Mouse (Mus musculus): ENCODE measurements around the gene Chd1l.

The Chd1l gene

DNA sequence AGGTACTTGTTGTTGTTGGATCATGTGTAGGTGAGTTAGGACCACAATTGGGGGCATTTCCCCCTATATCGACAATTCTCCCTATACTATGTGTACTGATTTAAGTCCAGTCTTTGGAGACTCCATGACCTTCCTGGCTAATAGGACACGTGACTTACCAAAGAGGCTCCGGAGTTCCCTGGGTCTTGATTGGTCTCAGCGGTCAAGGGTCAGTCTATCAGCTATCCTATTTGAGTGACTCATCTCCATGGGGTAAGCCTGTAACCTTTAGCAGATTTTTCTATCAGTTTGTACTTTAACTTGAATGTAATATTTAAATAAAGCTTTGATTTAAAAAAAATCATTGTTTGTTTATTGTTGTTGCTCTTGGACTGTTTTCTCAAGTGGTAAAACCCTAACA lies 10.7 kb upstream of the Chd1l start:
- in situ Hi-C loops (cut with MboI; ENCODE audit: unreplicated experiment in 2 of 2) = no loop called here

DNA sequence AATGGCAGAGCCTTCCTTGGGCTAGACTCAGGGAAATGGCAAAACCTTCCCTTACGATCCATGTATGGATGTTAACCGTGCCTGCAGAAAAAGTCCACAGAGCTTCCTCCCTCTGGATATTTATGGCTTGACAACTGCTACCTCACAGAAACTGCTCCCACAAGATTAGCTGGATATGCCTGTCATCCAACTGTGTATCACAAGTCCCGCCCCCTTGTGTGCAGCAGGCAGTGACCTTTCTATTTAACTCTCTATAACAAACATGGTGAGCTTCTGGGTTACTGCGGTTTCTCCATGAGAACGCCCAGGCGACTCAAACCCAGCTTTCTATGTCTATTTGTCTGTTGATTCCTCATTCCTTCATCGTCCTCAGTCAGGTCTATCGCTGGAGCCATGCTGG lies 7.9 kb upstream of the Chd1l start:
- in situ Hi-C loops (cut with MboI; ENCODE audit: unreplicated experiment in 2 of 2) = no loop called here

DNA sequence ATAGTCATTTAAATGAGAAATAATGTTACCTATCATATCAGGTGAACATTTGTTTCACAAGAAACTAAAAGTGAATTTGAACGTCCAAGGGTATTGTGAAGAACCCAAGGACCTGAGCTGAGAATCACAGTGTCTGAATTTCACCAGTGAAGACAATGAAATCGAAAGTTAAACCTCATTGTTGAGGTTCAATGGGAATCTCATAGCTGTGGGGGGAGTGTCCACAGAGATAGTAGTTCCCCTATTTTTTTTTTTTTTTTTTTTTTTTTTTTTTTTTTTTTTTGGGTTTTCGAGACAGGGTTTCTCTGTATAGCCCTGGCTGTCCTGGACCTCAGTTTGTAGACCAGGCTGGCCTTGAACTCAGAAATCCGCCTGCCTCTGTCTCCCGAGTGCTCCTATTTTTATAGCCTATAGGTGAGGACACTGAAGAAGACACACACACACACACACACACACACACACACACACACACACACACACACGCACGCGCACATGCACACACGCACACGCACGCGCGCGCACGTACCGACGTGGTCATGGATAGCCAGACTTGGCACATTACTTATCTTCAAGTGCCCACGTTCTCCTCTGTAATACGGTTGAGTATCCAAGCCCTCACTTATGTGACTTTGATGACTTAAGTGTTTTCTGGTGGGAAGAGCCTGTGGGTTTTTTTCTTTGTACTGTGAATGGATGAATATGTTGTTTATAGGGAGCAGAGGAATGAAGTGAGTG lies 7.3 kb upstream of the Chd1l start:
- in situ Hi-C loops (cut with MboI; ENCODE audit: unreplicated experiment in 2 of 2) = no loop called here

DNA sequence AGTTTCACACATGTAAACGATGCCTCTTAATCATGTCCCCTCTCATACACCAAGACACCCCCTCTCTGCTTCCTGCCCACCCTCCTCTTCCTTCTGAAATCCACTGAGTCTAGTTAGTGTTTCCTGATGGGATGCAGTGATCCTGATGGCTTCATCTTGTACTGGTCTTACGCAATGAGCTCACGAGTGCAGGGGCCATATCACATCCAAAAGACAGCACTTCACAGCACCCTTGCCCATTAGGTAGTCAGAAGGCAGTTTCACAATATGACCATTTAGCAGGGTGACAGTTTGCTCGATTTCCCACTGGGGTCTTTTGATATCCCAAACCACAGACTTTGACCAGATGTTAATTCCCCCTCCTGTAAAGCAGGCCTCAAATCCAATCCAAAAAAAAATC lies 5.9 kb upstream of the Chd1l start:
- in situ Hi-C loops (cut with MboI; ENCODE audit: unreplicated experiment in 2 of 2) = no loop called here

DNA sequence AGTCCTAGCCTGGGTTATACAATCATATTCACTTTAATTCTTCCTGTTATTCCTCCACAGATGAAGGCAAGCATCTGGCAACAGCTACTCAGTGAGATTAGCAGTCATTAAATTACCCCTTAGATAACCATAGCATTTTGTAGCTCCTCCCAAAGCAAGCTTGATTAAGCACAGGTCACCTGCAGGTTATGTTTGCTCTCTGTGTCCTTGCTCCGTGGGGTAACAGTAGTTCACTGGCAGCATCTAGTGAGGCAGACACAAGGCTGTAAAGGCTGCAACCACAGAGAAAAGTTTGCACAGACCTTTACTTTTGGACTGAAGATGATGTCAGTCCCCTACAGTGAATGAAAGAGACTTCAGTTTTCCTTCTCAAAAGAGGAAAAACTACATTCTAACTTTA lies 5.2 kb upstream of the Chd1l start:
- in situ Hi-C loops (cut with MboI; ENCODE audit: unreplicated experiment in 2 of 2) = no loop called here

DNA sequence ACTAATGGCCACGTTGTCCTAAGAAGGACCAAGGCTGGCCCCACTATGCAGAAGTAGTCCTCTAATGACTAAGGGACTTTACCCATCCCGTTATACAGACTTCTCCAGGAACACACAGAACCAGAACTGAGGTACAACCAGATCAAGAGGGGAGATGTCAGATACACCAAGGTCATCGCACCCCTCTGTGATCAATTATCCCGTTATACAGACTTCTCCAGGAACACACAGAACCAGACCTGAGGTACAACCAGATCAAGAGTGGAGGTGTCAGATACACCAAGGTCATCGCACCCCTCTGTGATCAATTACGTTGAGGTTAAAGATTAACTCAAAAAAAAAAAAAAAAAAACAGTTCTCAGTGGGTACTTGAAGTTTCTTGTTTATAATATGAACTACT lies 1.0 kb upstream of the Chd1l start:
- in situ Hi-C loops (cut with MboI; ENCODE audit: unreplicated experiment in 2 of 2) = no loop called here

DNA sequence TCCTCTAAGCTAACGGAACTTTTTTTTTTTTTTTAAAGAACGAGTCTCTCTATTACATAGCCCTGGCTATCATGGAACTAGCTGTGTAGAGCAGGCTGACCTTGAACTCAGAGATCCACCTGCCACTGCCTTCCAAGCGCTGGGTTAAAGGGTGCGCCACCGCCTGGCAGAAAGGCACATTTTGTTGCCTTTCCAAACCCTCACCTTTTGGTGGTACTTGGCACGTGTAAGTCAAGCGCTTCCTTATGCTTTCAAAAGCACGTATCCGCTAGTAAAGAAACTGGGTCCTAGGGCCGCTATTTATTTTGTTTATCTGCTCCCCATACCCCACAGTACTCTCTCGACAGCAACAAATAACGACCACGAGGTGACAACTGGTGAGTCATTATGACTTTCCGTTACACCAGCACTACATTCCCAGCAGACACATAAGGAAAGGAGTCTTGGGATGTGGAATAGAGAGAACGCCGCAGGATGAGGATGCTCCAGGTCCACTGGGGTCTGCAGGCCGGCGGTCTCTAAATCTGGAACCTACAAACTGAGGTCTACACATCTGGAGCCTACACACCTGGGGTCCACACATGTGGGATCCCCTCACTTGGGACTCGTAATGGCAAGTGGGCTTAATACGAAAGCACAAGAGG lies 680 bp downstream of the Chd1l start:
- in situ Hi-C loops (cut with MboI; ENCODE audit: unreplicated experiment in 2 of 2) = loop anchor here in 1 of 2 experiments (5.0 kb wide), 1 partner anchor 48 kb away; the partner anchor contains the start of gene Prkab2

DNA sequence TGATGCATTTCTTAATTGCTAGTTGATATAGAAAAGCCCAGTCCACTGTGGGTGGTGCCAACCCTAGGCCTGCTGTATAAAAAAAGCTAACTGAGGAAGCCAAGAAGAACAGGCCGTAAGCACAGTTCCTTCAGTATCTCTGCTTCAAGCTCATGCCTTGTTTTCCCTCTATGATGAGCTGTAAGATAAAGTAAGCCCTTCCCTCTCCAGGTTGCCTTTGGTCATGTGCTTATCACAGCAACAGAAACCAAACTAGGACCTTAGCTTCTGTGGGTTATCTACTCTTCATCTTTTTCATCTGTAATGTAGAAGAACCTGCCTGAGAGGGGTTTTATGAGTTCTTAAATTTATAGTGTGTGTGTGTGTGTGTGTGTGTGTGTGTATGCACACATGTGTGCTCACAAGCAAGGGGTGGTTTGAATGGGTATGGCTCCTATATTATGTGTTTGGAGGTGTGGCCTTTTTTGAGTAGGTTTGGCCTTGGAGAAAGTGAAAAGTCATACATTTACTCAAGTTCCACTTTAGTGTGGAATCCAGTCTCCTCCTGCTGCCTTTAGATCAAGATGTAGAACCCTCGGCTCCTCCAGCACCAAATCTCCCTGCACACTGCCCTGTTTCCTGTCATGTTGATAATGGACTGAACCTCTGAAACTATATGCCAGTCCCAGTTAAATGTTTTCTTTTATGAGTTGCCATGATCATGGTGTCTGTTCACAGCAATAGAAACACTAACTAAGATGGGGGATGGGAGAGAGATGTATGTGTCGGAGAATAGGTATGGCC lies 9.8 kb downstream of the Chd1l start:
- in situ Hi-C loops (cut with MboI; ENCODE audit: unreplicated experiment in 2 of 2) = no loop called here

DNA sequence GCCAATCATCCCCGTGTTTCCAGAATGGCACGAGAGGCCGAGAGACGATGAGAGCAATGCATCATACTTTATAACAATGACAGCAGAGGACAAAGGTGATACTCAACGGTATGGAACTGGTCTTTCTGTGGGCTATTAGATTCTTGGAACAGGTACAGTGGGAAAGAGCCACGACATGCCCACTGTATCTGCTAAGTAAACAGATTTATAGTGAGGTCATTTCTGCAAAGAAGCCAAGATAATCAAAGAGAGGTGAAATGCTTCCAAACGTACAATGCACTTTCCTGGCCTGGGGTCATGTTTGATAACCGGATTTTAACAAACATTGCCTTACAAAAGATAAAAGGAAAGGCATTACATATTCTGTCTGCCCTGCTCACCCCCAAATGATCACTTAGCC lies 13.2 kb downstream of the Chd1l start:
- in situ Hi-C loops (cut with MboI; ENCODE audit: unreplicated experiment in 2 of 2) = loop anchor here in 1 of 2 experiments (25.0 kb wide), 1 partner anchor 784 kb away; no protein-coding TSS in a partner anchor

DNA sequence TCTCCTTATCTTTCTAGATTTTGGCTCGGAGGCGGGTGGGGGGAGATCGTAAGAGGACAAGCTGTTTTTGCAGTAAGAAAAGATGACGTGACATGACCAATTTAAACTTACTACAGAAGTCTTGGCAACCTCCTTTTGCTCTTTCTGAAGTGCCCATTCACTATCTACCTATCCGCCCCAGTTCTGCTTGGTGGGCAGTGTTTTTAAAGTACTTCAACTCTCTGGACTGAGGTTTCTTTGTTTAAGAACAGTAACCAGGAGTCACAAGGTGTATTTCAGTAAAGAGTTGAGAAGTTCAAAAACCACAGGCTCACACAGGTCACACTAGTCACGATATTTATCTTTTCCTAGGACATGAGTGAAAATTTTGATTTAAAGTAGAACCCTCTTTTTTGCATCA lies 14.9 kb downstream of the Chd1l start:
- in situ Hi-C loops (cut with MboI; ENCODE audit: unreplicated experiment in 2 of 2) = loop anchor here in 1 of 2 experiments (25.0 kb wide), 1 partner anchor 783 kb away; no protein-coding TSS in a partner anchor

DNA sequence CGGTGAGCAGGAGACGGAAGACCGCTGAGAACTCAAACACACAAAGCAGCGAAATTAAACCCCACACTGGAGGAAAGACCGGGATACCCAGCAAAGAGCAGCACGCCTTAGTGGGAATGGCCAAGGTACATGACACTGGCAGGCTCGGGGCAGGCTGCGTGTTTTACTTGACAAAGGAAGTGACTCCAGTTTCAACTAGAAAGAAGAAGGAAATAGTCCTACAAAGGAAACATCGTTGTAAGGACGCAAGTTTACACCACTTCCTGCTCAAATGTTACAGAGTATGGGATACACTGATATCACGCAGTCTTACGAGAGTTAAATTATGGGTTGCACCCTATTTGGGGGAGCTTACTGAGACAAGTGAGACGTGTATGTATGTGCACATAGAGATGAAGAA lies 15.9 kb downstream of the Chd1l start:
- in situ Hi-C loops (cut with MboI; ENCODE audit: unreplicated experiment in 2 of 2) = loop anchor here in 1 of 2 experiments (25.0 kb wide), 1 partner anchor 782 kb away; no protein-coding TSS in a partner anchor

DNA sequence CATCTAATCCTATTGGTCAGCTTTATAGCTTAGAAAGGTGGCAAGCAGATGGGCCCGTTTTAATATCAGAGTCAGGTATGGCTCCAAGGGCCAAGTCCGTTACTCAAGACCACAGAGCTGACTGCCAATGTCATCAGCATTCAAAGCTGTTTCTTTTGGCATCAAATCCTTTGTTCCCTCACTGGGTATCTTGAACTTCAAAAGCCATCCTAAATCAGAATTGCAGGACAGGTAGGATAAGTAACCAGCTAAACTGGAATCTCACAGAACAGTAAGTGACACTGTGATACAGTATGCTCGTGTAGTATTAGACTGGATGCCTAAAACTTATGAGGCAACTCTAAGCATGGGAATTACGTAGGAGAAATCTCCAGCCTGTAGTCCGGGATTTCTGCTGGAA lies 16.9 kb downstream of the Chd1l start:
- in situ Hi-C loops (cut with MboI; ENCODE audit: unreplicated experiment in 2 of 2) = loop anchor here in 1 of 2 experiments (25.0 kb wide), 1 partner anchor 781 kb away; no protein-coding TSS in a partner anchor

DNA sequence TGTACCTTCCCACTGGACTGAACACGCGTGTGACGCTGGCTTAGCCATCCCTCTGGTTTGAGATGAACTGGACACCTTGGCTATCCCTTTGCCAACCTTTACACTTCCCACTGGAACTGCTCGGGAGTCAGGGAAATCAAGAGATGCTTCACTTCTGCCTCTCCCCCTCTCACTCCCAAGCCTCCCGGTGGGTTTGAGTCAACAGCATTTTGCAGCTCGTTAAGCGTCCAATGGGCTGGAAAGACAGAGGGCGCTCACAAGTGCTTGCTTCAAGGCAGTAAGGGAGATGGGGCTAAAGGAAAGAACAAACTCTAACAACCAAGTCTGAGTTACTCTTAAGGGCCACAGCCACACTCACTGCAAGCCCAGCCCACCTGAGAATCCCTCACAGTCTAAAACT lies 19.3 kb downstream of the Chd1l start:
- in situ Hi-C loops (cut with MboI; ENCODE audit: unreplicated experiment in 2 of 2) = loop anchor here in 1 of 2 experiments (25.0 kb wide), 1 partner anchor 778 kb away; no protein-coding TSS in a partner anchor

DNA sequence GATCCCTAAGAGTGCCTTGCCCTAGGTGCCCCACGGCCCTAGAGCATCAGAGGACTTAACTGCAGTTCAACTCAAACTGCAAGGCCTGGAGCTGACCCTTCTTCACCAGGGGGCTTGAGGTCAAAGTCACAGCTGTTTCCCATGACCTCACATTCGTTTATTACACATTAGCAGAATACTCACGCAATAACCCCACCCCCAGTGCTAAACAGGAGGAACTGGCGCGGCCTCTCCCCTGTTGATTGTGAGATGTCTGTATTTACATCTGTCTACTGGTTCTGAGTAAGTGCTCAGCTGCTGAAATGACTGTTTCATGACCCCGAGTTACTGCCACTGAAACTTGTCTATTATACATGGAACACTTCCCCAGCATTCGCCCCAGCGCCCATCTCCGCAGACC lies 22.3 kb downstream of the Chd1l start:
- in situ Hi-C loops (cut with MboI; ENCODE audit: unreplicated experiment in 2 of 2) = loop anchor here (5.0 to 25.0 kb wide), 4 partner anchors 53 to 775 kb away; no protein-coding TSS in a partner anchor

DNA sequence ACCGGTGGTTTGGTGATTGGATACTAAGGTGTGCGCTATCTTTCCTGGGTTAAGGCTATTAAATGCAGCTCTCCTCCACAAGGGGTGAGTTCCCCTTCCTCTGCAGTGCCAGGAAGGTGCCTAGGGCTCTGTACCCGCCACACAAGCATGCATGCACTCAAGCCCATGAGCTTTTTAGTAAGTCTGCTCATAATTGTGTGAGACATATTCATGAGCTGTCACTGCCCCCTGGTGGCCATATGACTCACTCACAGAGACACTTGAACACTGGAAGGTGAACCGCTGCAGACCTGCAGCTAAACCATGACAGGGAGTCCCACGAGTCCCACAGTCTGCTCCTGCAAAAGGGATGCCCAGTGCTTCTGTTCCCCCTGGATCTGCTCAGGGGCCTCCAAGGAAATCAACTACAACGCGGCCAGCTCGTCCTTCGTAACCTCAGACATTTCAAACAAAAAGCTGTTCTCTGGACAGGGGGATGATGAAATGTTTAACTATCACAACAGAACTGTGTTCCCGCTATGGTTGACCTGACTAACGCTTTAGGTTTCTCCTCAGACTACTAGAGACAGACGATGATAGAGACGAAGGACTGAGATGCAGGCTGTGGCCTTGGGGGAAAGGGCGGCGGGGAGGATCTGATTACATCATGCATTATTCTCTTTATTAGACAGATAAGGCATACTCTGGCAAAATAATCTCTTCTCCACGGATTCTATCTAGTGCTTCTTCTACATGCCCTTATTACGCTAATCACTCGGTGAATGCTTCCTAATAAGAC lies 24.4 kb downstream of the Chd1l start:
- in situ Hi-C loops (cut with MboI; ENCODE audit: unreplicated experiment in 2 of 2) = loop anchor here (5.0 to 25.0 kb wide), 4 partner anchors 51 to 773 kb away; no protein-coding TSS in a partner anchor

DNA sequence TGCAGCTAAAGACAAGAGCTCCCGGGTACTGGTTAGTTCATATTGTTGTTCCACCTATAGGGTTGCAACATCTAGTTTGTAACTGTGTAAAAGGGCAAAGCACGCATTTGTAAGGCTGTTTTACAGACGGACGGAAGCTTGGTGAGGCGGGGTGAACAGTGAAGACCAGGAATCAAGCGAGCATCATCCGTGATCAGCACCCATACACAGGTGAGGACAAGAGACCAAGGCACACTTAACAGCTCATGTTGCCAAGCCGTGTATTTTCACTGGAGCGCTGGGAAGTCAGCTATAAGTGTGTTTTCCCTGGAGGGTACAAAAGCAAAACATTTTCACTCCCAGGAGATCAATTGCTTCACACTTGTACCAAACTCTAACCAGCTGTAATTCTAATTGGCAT lies 36.2 kb downstream of the Chd1l start:
- in situ Hi-C loops (cut with MboI; ENCODE audit: unreplicated experiment in 2 of 2) = no loop called here

DNA sequence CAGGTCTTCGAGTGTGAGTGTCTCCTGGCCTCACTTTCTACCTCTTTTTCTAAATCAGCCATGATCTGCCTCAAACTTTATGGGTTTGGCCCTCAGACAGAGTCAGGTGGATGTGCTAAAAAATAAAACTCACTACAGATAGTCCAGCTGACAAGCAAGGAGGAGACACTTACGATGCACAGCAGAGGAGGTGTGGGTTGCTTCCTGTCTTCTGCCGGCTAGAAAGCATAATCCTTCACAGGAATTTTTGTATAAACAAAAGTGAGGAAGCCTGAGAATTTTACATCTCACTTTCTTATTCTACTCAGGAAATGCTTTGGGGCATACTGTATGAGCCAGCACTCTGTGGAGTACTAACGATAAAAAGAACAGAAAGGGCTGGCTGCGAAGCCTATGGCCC lies 45.4 kb downstream of the Chd1l start:
- in situ Hi-C loops (cut with MboI; ENCODE audit: unreplicated experiment in 2 of 2) = no loop called here

DNA sequence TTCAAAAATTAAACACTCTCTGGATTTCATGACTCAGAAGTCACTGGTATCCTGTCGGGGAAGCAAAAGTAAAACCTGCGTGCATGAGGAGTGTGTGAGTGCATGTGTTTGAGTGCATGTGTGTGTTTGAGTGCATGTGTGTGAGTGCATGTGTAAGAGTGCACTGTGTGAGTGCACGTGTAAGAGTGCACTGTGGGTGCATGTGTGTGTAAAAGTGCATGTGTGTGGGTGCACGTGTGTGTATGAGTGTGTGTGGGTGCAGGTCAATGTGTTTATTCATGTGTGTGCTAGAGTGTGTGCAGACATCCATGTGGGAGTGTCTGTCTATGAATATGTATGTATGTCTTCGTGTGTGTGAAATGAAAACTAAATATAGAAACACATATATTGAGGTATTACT lies 51.4 kb downstream of the Chd1l start:
- in situ Hi-C loops (cut with MboI; ENCODE audit: unreplicated experiment in 2 of 2) = no loop called here

DNA sequence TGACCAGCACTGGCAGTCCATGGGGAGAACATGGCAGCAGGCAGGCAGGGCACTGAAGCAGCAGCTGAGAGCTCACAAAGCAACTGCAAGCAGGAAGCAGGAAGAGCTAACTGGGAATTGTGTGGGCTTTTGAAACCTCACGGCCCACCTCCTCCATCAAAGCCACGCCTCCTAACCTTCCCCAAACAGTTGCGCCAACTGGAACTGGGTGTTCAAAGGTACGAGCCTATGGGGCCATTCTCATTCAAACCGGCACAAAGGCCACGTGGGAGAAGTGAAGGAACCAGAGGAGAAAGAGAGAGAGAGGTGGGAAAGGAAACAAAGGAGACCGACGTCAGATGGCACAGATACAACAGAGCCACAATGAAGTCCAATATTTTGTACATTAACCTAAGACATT lies 63.8 kb downstream of the Chd1l start:
- in situ Hi-C loops (cut with MboI; ENCODE audit: unreplicated experiment in 2 of 2) = no loop called here

DNA sequence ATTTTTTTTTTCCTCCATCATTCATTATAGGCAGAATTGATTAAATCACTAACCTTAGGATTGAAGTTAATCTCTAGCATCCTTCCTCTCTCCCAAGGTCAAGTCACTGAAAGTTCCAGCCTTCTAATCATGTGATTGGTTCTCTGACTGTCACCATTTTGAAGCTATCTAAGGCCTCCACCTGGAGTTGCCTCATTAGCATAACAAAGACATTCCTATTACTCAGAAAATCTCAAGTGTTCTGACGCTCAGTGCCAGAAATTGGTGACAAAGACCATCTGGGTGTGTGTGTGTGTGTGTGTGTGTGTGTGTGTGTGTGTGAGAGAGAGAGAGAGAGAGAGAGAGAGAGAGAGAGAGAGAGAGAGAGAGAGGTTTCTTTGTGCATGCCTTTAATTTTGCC lies 69.8 kb downstream of the Chd1l start:
- in situ Hi-C loops (cut with MboI; ENCODE audit: unreplicated experiment in 2 of 2) = no loop called here

Measured in v-Abl transformed pro-B cells (cell line).